Mouse (Mus musculus) midbrain, embryonic 14.5 days (tissue): Measurements from ENCODE around the gene Megf11. TPM values are rescaled to one million over a fixed set of nuclear protein-coding genes. Genes with fewer than 3 reads are reported as not detected.

Source experiments
- ATAC-seq: fragments of 200-750 bp; cut with Nextera tagmentation; 2 replicates; pipeline ENCODE4 v1.8.0; 2017; ENCODE audit warnings: moderate number of reproducible peaks, moderate library complexity; ENCODE audit not compliant: low FRiP score, low TSS enrichment
- DNase-seq: peaks from one replicate; pipeline ENCODE4 v3.0.0-alpha.2; 2015
- H3K27ac ChIP-seq: fragments of 300-500 bp; sonication (generic); replicated peaks from 2 replicates; pipeline ENCODE4 v1.5.1; 2014; ENCODE audit warnings: mild to moderate bottlenecking, low read depth, low read length, moderate library complexity
- H3K27me3 ChIP-seq: fragments of 300-500 bp; sonication (generic); 2 replicates; pipeline ENCODE4 v1.6.1; 2014; ENCODE audit warnings: low read length, control low read depth, mixed read lengths; ENCODE audit not compliant: control insufficient read depth, insufficient read depth
- H3K36me3 ChIP-seq: fragments of 300-500 bp; sonication (generic); 2 replicates; pipeline ENCODE4 v1.6.1; 2014; ENCODE audit warnings: low read length, control low read depth; ENCODE audit not compliant: control insufficient read depth, insufficient read depth
- H3K4me1 ChIP-seq: fragments of 300-500 bp; sonication (generic); 2 replicates; pipeline ENCODE4 v1.6.1; 2014; ENCODE audit warnings: mild to moderate bottlenecking, antibody characterized with exemption, low read length, control low read depth; ENCODE audit not compliant: control insufficient read depth, insufficient read depth
- H3K4me2 ChIP-seq: fragments of 300-500 bp; sonication (generic); 2 replicates; pipeline ENCODE4 v1.6.1; 2014; ENCODE audit warnings: mild to moderate bottlenecking, low read length, moderate library complexity
- H3K4me3 ChIP-seq: fragments of 300-500 bp; sonication (generic); replicated peaks from 2 replicates; pipeline ENCODE4 v1.5.1; 2014; ENCODE audit warnings: low read depth, low read length
- H3K9ac ChIP-seq: fragments of 300-500 bp; sonication (generic); replicated peaks from 2 replicates; pipeline ENCODE4 v1.6.1; 2014; ENCODE audit warnings: mild to moderate bottlenecking, low read length, moderate library complexity
- H3K9me3 ChIP-seq: fragments of 300-500 bp; sonication (generic); 2 replicates; pipeline ENCODE4 v1.6.1; 2016; ENCODE audit warnings: low read length, control low read depth, mixed read lengths; ENCODE audit not compliant: control insufficient read depth
- WGBS: fragments of 180-500 bp; shearing (Covaris S2); extraction: QIAGEN DNeasy Blood & Tissue Kit; methylation state at CpG from one replicate; pipeline ENCODE4 v1.1.7; 2014; 5-methylcytosine and 5-hydroxymethylcytosine counted together
- polyA plus RNA-seq: library from polyadenylated mRNA; unstranded; fragments of >200 nt; fragmentation: Nextera tagmentation; extraction: Ambion mirVana; gene quantifications from 2 replicates; pipeline ENCODE4 v1.2.1, GENCODE M21; 2014

Gene Megf11
- polyA plus RNA-seq, 1 experiment from 2014 or later, result 18.6 TPM

DNA sequence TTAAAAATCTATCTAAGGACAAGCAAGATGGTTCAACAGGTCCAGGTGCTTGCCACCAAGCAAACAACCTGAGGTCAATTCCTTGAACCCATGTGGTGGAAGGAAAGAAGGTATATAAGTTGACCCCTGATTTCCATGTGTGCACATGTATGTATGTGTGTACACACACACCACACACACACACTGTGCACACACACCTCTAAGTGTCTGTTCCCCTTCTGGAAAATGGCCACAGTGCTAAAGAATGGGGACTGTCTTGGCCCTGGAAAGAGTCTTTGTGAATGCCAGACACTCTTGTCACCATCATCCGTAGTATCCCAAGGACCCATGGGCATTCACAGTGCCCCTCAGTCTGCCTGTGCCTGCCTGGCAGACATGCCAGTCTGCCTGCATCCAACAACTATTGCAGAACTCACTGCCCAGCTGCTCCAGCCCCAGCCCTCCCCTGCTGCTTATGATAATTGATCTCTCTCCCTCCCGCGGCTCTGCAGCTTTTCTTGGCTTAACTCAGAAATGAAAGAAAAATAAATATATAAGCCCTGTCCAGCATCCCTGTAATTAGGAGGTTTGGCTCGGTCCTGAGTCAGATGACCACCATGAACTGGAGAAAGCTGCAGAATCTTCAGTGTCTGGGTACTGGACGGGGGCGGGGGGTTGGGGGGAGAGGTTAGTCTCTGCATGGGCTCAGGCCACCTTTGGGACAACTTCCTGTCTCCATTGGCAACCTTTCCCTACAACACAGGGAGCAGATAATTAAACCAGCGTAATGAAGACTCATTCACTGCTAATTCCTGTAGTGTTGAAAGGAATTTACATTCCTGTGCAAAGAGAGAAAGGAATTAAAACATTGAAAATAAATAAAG is 226.9 kb downstream of the Megf11 start:
- peak overlapping the region; percentile 79 for H3K27ac ChIP-seq
- H3K4me1 ChIP-seq, result peaks cover 37% of the 10 kb centered on the region
- H3K9ac ChIP-seq, result no peak overlapping the region; the same call in 1 of the 2 replicates
- DNase-seq (peak; percentile 79), ATAC-seq (peak; percentile 69)
- H3K36me3 ChIP-seq, result no peaks in the 10 kb centered on the region
- no peak overlapping the region for H3K4me3 ChIP-seq
- WGBS, result 4% methylated on average over 7 of the region's 7 CpGs
- H3K27me3 ChIP-seq, result peaks cover 15% of the 10 kb centered on the region; the same call in 1 of the 2 replicates
- no peaks in the 10 kb centered on the region for H3K9me3 ChIP-seq
- peak overlapping the region; percentile 40 for H3K4me2 ChIP-seq

DNA sequence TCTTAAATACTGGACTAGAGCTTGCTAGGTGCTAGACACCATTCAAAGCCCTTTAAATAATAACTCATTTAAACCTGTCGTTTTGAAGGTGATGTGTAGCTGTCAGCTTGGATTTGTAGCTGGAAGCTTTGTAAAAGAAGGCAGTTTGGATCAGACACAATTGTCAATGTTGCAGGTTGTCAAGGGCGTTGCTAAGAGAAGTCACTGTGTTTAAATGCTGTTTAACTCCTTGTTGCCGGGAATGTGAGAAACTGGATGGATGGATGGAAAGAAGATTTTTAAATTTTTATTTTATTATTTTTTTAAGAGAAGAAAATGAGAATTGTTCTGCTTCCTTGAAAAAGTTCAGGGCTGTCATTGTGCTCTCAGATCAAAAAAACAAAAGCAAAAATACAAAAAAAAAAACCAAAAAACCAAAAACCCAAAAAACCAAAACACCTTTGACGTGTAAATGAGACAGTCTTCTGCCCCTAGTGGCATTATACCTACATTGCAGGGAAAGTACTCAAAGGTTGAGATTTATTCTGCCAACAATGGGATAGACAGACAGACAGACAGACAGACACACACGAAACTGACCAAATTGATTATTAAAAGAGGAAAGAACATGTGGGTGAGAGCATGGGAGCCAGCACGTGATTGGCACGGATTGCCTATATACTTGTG is 227.7 kb downstream of the Megf11 start:
- H3K4me3 ChIP-seq, result no peak overlapping the region
- H3K27me3 ChIP-seq, result peaks cover 9% of the 10 kb centered on the region; the same call in 1 of the 2 replicates
- no peaks in the 10 kb centered on the region for H3K9me3 ChIP-seq
- peaks cover 31% of the 10 kb centered on the region for H3K4me1 ChIP-seq
- no peak for ATAC-seq
- 38% methylated on average over 7 of the region's 7 CpGs for WGBS
- DNase-seq, result peak; percentile 70
- H3K9ac ChIP-seq, result no peak overlapping the region; the same call in 1 of the 2 replicates
- H3K27ac ChIP-seq, result peak overlapping the region; percentile 79
- no peaks in the 10 kb centered on the region for H3K36me3 ChIP-seq
- H3K4me2 ChIP-seq, result peak overlapping the region; percentile 40

DNA sequence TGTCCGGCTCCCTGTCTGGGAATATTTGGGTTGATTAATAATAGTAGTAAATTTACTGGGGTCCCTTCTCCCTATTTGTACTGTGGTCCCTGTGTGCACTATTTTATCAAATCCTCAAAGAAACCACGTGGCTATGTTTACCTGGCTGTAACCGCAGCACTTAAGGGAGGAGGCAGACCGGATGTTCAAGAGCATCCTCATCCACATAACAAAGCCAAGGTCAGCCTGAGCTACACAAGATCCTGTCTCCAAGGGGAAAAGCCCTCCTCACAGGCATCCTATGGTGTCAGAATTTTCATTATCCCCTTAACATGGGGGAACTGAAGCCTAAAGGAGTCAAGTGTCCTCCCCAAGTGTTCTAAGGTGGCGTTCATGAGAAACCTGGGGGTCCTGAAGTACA is 232.0 kb downstream of the Megf11 start:
- peaks cover 32% of the 10 kb centered on the region for H3K4me1 ChIP-seq
- WGBS, result 62% methylated on average over 5 of the region's 5 CpGs
- H3K9ac ChIP-seq, result no peak overlapping the region
- DNase-seq, result no peak
- no peaks in the 10 kb centered on the region for H3K9me3 ChIP-seq
- H3K4me3 ChIP-seq, result no peak overlapping the region
- 0 out of 2 replicates have a peak, but pooled peaks cover 5% of the 10 kb centered on the region for H3K27me3 ChIP-seq
- ATAC-seq, result no peak
- H3K4me2 ChIP-seq, result no peak overlapping the region
- no peak overlapping the region for H3K27ac ChIP-seq
- H3K36me3 ChIP-seq, result no peaks in the 10 kb centered on the region

DNA sequence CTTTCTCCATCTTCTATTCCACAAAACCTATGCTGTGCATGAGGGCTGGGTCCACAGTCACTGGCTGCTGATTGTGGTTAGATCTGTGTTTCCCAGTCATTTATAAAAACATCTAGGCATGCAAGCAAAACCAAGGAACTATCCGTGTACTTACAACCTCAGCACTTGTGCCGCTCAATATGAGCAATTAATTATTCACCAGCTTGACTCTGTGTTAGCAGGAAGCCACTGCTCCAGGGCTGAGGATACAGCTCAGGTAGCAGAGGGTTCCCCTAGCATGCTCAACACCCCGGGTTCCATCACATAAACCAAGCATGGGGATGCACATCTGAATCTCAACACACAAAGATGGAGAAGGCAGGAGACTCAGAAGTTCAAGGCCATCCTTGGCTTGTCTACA is 233.0 kb downstream of the Megf11 start:
- no peaks in the 10 kb centered on the region for H3K36me3 ChIP-seq
- no peak overlapping the region for H3K9ac ChIP-seq
- H3K27ac ChIP-seq, result no peak overlapping the region
- no peak overlapping the region for H3K4me2 ChIP-seq
- H3K4me1 ChIP-seq, result peaks cover 26% of the 10 kb centered on the region
- DNase-seq (no peak), ATAC-seq (no peak)
- no peak overlapping the region for H3K4me3 ChIP-seq
- 0 out of 2 replicates have a peak, but pooled peaks cover 5% of the 10 kb centered on the region for H3K27me3 ChIP-seq
- WGBS, result 64% methylated on average over 3 of the region's 3 CpGs
- no peaks in the 10 kb centered on the region for H3K9me3 ChIP-seq

DNA sequence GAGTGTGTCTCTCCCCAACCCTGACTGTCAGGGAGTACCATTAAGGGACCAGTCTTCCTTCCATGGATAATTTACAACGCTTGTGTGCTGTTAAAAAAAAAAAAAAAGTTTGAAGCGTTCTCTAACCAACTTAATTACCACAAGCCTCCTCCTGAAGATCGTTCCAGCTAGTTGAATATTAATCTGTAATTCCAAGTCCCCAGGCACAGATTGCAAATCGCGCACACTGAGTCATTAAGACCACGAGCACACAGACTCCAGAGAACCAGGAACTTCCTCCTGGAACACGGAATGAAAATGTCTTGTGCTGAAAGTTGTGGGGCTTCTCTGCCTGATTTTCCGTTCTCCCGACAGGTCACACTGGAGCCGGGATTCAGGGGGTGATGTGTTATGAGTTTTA is 234.0 kb downstream of the Megf11 start:
- Histone ChIP-seq H3K27me3 (0 out of 2 replicates have a peak, but pooled peaks cover 5% of the 10 kb centered on the region), H3K4me2 (no peak overlapping the region), H3K4me1 (peaks cover 24% of the 10 kb centered on the region), H3K9ac (no peak overlapping the region), H3K27ac (no peak overlapping the region), H3K36me3 (no peaks in the 10 kb centered on the region), H3K4me3 (no peak overlapping the region), H3K9me3 (no peaks in the 10 kb centered on the region)
- ATAC-seq, result no peak
- DNase-seq, result peak; percentile 37
- WGBS, result 58% methylated on average over 10 of the region's 10 CpGs

DNA sequence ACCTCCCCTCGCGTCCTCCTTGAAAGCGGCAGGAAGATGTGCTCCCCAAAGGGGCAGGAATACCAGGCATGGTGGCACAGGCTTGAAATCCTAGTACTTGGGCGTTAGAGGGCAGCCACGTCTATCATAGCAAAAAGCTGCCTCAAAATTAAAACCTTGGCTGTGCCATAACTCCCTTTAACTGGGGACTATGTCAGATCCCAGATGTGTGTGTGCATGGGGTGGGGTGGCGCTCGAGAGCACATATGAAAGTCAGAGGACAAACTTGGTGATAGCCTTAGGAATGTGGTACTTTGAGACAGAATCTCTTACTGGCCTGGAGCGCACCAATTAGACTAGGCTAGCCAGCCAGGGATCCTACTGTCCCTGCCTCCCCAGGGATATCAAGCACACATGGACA is 235.2 kb downstream of the Megf11 start:
- no peaks in the 10 kb centered on the region for H3K36me3 ChIP-seq
- H3K4me1 ChIP-seq, result peaks cover 24% of the 10 kb centered on the region
- H3K4me3 ChIP-seq, result no peak overlapping the region
- H3K27ac ChIP-seq, result no peak overlapping the region
- no peaks in the 10 kb centered on the region for H3K9me3 ChIP-seq
- no peak overlapping the region for H3K9ac ChIP-seq
- H3K4me2 ChIP-seq, result no peak overlapping the region
- no peak for DNase-seq
- H3K27me3 ChIP-seq, result 0 out of 2 replicates have a peak, but pooled peaks cover 5% of the 10 kb centered on the region
- 73% methylated on average over 8 of the region's 8 CpGs for WGBS
- no peak for ATAC-seq

DNA sequence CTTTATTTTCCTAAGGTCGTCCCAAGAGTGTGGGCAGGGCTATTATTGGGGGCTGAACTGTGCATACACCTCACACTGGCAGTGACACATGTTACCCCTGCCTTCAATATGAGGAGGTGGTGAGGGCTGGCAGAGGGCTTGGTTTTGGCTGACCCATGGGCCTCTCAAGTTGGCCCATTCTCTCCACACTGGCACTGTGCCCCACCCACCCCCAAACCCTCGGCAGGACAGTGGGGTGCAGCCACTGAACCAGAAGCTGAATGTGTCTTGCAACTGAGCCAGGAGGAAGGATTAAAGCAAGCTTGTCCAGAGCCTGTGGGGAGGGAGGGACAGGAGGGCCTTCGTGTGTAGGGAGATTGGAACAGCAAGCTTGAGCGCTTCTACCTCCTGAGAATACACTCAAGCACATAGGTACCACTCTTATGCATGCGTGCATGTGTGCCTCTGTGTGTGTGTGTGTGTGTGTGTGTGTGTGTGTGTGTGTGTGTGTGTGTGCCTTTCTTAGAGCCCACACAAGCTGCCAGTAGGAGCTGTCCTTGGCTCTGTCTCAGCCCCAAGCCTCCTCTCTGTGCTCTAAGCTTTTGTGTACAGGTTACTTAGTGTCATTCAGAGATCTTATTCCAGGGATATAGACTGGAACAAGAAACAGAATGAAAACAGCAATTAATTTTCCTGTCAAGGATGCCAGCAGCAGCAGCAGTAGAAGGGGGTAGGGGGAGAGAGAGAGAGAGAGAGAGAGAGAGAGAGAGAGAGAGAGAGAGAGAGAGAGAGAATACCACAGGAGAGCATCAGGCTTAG is 236.3 kb downstream of the Megf11 start:
- no peaks in the 10 kb centered on the region for H3K9me3 ChIP-seq
- no peaks in the 10 kb centered on the region for H3K36me3 ChIP-seq
- no peak overlapping the region for H3K4me2 ChIP-seq
- WGBS, result 20% methylated on average over 5 of the region's 5 CpGs
- no peak overlapping the region for H3K9ac ChIP-seq
- ATAC-seq (peak; percentile 66), DNase-seq (peak; percentile 62)
- H3K4me3 ChIP-seq, result no peak overlapping the region
- H3K27me3 ChIP-seq, result 0 out of 2 replicates have a peak, but pooled peaks cover 5% of the 10 kb centered on the region
- H3K4me1 ChIP-seq, result peaks cover 24% of the 10 kb centered on the region
- H3K27ac ChIP-seq, result peak overlapping the region; percentile 63

DNA sequence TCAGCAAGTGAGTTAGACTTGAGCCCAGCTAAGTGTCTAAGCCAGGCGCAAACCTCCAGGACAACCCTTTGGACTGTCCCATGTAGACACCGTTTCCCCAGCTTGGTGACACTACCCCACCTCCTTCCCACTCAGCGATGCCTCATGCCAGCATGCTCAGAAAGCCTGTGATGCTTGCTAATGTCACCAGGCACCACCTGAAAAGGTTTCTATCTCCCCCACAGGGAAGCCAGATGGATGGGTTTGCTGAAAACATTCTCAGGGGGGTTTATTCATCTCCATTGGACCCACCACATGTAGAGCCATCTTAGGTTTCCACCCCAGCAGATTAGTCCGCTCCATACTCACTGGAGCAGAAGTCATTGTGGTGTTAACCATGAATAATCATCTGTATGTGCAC is 237.9 kb downstream of the Megf11 start:
- ATAC-seq (no peak), DNase-seq (no peak)
- Histone ChIP-seq H3K27me3 (0 out of 2 replicates have a peak, but pooled peaks cover 3% of the 10 kb centered on the region), H3K4me2 (no peak overlapping the region), H3K9ac (no peak overlapping the region), H3K36me3 (no peaks in the 10 kb centered on the region), H3K27ac (no peak overlapping the region), H3K4me1 (peaks cover 24% of the 10 kb centered on the region), H3K9me3 (no peaks in the 10 kb centered on the region), H3K4me3 (no peak overlapping the region)
- WGBS, result 85% methylated on average over 4 of the region's 4 CpGs
